Mouse (Mus musculus): Measurements from ENCODE around the gene Prokr2.

- TF ChIP-seq CTCF (IDR thresholded peaks at IDR 0.05; ENCODE audit: low read depth) (no peak), EP300 (IDR thresholded peaks at IDR 0.05; ENCODE audit: low read depth) (no peak)
Observed at GRCm38 (mm10) chr2:132423411-132424047, 38.3 kb upstream of the Prokr2 start.

Data from heart, postnatal 0 days (tissue).